Mouse (Mus musculus): ENCODE results near the gene Ankrd66. TPM values are rescaled to one million over a fixed set of nuclear protein-coding genes. Genes with fewer than 3 reads are reported as not detected.
A peak's percentile ranks its signal among the peaks of the same experiment; 100 is the strongest.
"Not testable (repeated sequence)": the region's sequence is repeated elsewhere in the genome, so short reads cannot be mapped to it uniquely, and the experiment has no call there.

Gene Ankrd66
- polyA plus RNA-seq, 1 experiment from 2014 or later: 0.60 TPM

DNA sequence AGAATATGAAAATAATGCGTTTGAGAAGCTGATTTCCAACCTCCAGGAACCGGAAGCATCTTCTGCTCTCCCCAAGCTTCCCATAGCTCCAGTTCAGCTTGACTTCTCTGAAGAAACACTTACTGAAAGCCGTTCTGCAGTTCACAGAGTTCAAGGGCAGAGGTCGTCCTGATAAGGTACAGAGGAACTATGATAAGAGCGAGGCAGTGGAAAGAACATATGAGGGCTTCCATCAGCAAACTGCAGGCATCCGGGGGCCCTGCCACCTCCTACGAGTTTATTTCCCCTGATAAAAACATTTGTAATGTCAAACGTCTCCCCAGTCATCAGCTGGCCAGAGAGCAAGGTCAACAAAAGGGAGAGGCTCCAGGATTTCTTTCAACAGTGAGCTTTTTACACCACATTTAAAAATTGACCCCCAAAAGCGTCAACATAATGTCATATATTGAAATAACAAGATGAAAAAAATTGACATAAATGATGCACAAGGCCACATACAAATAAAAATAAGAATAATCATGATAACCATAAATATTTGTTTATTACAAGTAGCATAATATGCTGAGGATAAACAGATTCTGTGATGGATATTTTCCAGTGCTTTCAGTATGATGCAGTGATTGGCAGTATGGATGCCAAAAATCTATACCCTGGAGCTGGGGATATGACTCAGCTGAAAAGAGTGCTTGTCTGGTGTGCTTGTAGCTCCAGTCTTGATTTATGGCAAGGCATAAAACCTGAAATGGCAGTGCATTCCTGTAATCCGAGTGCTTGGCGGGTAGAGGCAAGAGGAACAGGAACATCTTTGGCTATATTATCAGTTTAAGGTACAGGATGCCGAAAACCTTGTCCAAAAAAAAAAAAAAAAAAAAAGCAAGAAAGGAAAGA lies 11.3 kb upstream of the Ankrd66 start:
- 34% methylated on average over 12 of the region's 12 CpGs for WGBS
- Histone ChIP-seq H3K27ac (ENCODE audit: low read depth, low read length) (no peak overlapping the region), H3K27me3 (ENCODE audit: control insufficient read depth, insufficient read depth, low read length) (no peaks in the 10 kb centered on the region), H3K9me3 (ENCODE audit: control insufficient read depth, low read length) (no peaks in the 10 kb centered on the region), H3K4me2 (replicated peaks; ENCODE audit: low read depth, low read length) (no peak overlapping the region), H3K9ac (ENCODE audit: low read depth, low read length) (no peak overlapping the region), H3K36me3 (ENCODE audit: control insufficient read depth, insufficient read depth, low read length) (no peaks in the 10 kb centered on the region), H3K4me3 (ENCODE audit: low read length) (no peak overlapping the region), H3K4me1 (ENCODE audit: control insufficient read depth, insufficient read depth, low read length) (0 out of 2 replicates have a peak, but pooled peaks cover 2% of the 10 kb centered on the region)
- ATAC-seq (ENCODE audit: low FRiP score, low TSS enrichment): no peak

DNA sequence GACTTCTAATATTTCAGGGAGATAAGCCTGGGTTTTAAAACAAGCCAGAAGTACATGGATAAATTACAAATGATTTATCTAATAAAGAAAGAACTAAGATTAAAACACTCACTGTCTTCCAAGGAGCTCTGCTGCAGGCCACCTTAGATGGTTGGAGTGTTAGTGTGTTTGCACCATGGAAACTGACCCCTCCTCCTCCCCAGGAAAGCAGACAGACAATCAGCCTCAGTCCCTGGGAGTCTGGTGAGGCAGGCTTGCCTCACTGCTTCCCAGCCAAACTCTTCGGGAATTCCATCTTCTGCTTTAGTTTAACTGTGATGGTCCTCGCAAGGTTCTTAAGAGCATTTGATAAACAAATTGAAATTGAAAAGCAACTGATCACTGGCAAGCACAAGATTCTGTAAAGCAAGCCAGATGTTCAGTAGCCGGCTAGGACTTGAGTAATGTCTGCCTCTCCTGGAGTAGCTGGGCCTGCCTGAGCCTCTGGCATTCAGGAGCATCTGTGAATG lies 7.7 kb upstream of the Ankrd66 start:
- ATAC-seq (ENCODE audit: low FRiP score, low TSS enrichment): no peak
- Histone ChIP-seq H3K27ac (ENCODE audit: low read depth, low read length) (no peak overlapping the region), H3K4me3 (ENCODE audit: low read length) (no peak overlapping the region)

DNA sequence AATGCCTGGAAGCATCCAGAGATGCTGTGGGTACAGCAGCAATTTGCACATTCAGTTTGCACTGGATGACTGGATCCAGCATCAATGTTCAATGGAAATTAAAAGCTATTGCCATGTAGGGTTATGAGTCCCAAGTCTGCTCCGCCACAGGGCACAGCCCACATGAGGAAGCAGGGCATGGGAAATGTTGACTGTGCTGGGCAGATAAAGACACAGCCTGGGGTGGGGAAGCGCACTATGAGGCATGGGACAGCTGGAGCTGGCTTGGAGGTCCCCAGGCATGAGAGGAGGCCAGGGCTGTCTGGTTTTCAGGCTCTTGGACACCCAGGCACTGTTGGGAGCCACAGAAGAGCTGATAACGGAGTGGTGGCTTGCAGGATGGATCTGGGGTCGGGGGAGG lies 601 bp upstream of the Ankrd66 start:
- Histone ChIP-seq H3K36me3 (ENCODE audit: control insufficient read depth, insufficient read depth, low read length) (no peaks in the 10 kb centered on the region), H3K4me3 (ENCODE audit: low read length) (no peak overlapping the region), H3K27me3 (ENCODE audit: control insufficient read depth, insufficient read depth, low read length) (no peaks in the 10 kb centered on the region), H3K9me3 (ENCODE audit: control insufficient read depth, low read length) (no peaks in the 10 kb centered on the region), H3K27ac (ENCODE audit: low read depth, low read length) (no peak overlapping the region), H3K4me2 (replicated peaks; ENCODE audit: low read depth, low read length) (no peak overlapping the region), H3K9ac (ENCODE audit: low read depth, low read length) (no peak overlapping the region), H3K4me1 (ENCODE audit: control insufficient read depth, insufficient read depth, low read length) (no peaks in the 10 kb centered on the region)
- WGBS: 91% methylated on average over 4 of the region's 4 CpGs
- ATAC-seq (ENCODE audit: low FRiP score, low TSS enrichment): no peak

More for the DNA sequence above, 7.7 kb upstream of the Ankrd66 start:
- H3K4me2 ChIP-seq (replicated peaks; ENCODE audit: low read depth, low read length): no peak overlapping the region
- H3K9ac ChIP-seq (ENCODE audit: low read depth, low read length): no peak overlapping the region
- H3K27me3 ChIP-seq (ENCODE audit: control insufficient read depth, insufficient read depth, low read length): no peaks in the 10 kb centered on the region
- H3K9me3 ChIP-seq (ENCODE audit: control insufficient read depth, low read length): no peaks in the 10 kb centered on the region
- WGBS: 53% methylated on average over 3 of the region's 3 CpGs
- H3K4me1 ChIP-seq (ENCODE audit: control insufficient read depth, insufficient read depth, low read length): no peaks in the 10 kb centered on the region
- no peaks in the 10 kb centered on the region for H3K36me3 ChIP-seq (ENCODE audit: control insufficient read depth, insufficient read depth, low read length)

DNA sequence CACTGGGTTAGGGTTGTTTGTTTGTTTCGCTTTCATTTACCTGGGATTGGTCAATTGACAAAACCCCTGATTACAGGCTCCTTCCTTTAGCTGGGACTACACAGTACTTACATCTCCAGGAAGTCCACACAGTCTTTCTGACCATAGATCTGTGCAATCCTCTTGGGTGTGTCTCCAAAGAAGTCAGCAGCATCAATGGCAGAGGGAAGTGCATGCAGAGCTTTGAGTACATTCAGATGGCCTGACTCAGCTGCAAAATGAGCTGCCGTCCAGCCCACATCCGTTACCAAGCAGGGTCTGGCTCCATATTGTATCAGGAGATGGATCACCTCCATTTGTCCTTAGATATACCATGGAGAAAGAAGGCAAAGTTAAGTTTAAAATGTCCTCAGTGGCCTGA lies 4.7 kb downstream of the Ankrd66 start:
- Histone ChIP-seq H3K4me1 (ENCODE audit: control insufficient read depth, insufficient read depth, low read length) (peaks cover 6% of the 10 kb centered on the region; the same call in 1 of the 2 replicates), H3K36me3 (ENCODE audit: control insufficient read depth, insufficient read depth, low read length) (no peaks in the 10 kb centered on the region), H3K27ac (ENCODE audit: low read depth, low read length) (no peak overlapping the region), H3K27me3 (ENCODE audit: control insufficient read depth, insufficient read depth, low read length) (no peaks in the 10 kb centered on the region), H3K9me3 (ENCODE audit: control insufficient read depth, low read length) (no peaks in the 10 kb centered on the region), H3K9ac (ENCODE audit: low read depth, low read length) (no peak overlapping the region), H3K4me2 (replicated peaks; ENCODE audit: low read depth, low read length) (no peak overlapping the region), H3K4me3 (ENCODE audit: low read length) (no peak overlapping the region)
- ATAC-seq (ENCODE audit: low FRiP score, low TSS enrichment): no peak
- 87% methylated on average over 3 of the region's 3 CpGs for WGBS

DNA sequence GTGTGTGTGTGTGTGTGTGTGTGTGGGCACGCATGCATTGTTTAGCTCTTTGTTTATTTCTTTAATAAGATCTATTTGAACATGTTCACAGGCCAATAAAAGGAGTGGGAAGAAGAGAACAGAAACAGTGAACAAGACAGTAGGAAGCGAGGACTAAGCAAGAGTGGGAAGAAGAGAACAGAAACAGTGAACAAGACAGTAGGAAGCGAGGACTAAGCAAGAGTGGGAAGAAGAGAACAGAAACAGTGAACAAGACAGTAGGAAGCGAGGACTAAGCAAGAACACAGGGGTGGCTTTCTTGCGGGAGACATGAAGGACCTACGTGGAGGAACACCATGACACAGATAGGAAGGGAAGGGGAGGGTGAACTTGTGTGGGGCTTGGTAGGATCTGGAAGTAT lies 6.6 kb downstream of the Ankrd66 start:
- not testable (repeated sequence) for H3K36me3 ChIP-seq (ENCODE audit: control insufficient read depth, insufficient read depth, low read length); H3K9me3 ChIP-seq (ENCODE audit: control insufficient read depth, low read length); H3K27me3 ChIP-seq (ENCODE audit: control insufficient read depth, insufficient read depth, low read length); ATAC-seq (ENCODE audit: low FRiP score, low TSS enrichment); H3K4me3 ChIP-seq (ENCODE audit: low read length); H3K4me2 ChIP-seq (replicated peaks; ENCODE audit: low read depth, low read length); H3K9ac ChIP-seq (ENCODE audit: low read depth, low read length); H3K4me1 ChIP-seq (ENCODE audit: control insufficient read depth, insufficient read depth, low read length); H3K27ac ChIP-seq (ENCODE audit: low read depth, low read length)
- 93% methylated on average over 6 of the region's 6 CpGs for WGBS

DNA sequence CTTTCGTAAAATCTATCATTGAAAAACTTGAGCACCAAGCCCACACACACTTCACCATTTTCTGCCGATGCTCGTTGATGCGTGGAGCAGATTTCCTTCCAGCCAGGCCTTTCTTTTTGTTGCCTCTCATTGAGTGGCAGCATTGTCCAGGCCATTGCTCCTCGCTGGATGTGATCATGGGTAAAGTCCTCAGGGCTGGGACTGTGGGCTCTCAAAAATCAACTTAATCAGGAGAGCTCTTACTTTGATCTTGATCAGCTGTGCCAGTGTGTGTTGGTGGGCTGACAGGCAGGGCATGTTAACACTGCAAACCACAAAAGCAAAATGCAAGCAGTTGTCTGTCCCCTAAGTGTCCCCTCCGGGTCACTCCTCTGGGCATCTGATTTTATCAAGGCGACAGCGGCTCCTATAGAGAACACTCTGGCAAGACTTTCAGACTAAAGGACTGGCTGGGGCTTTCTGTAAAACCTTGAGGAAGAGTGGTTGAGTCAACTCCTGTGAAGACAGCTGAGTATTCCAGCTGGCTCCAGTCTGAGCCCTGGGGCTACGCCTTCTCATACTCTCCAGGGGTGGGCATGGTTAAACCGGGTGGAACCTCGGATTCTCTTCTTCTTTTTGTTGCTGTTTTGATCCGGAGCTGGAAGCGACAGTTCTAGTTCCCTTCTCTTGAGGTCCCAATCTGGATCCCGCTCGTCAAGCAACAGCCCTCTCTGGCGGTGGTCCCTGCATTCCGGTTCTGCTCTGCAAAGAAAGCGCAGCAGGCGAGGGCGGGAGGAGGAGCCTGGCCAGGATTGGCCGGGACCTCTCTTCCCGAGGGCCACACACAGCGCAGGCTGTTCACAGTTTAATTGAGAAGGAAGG lies 8.8 kb downstream of the Ankrd66 start:
- H3K27me3 ChIP-seq (ENCODE audit: control insufficient read depth, insufficient read depth, low read length): no peaks in the 10 kb centered on the region
- peak overlapping the region; percentile 45 for H3K4me2 ChIP-seq (replicated peaks; ENCODE audit: low read depth, low read length)
- H3K27ac ChIP-seq (ENCODE audit: low read depth, low read length): peak overlapping the region; percentile 86
- no peaks in the 10 kb centered on the region; the same call in 1 of the 2 replicates for H3K9me3 ChIP-seq (ENCODE audit: control insufficient read depth, low read length)
- WGBS: 15% methylated on average over 23 of the region's 23 CpGs
- peak; percentile 97 for ATAC-seq (ENCODE audit: low FRiP score, low TSS enrichment)
- peak overlapping the region; percentile 28 for H3K4me3 ChIP-seq (ENCODE audit: low read length)
- H3K4me1 ChIP-seq (ENCODE audit: control insufficient read depth, insufficient read depth, low read length): peaks cover 6% of the 10 kb centered on the region; the same call in 1 of the 2 replicates
- peak overlapping the region; percentile 34; the same call in 1 of the 2 replicates for H3K9ac ChIP-seq (ENCODE audit: low read depth, low read length)
- no peaks in the 10 kb centered on the region for H3K36me3 ChIP-seq (ENCODE audit: control insufficient read depth, insufficient read depth, low read length)

DNA sequence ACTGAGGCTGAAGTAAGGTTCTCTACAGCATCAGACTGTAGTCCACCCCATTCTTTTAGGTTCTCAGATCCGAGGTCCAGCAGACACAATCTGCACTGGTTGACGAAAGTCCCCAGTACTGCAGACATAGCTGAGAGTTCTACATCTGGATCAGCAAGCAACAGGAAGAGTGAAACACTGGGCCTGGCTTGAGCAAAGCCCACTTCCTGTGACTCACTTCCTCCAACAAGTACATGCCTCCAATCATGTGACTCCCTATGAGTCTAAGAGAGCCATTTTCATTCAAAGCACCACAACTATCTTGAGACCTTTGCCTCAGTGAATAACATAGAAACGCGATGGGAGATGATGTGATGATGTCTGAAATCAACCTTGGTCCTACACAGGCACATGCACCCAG lies 12.2 kb downstream of the Ankrd66 start:
- no peak overlapping the region for H3K4me3 ChIP-seq (ENCODE audit: low read length)
- ATAC-seq (ENCODE audit: low FRiP score, low TSS enrichment): no peak
- no peaks in the 10 kb centered on the region for H3K36me3 ChIP-seq (ENCODE audit: control insufficient read depth, insufficient read depth, low read length)
- H3K4me1 ChIP-seq (ENCODE audit: control insufficient read depth, insufficient read depth, low read length): peaks cover 6% of the 10 kb centered on the region; the same call in 1 of the 2 replicates
- H3K27ac ChIP-seq (ENCODE audit: low read depth, low read length): no peak overlapping the region
- H3K9ac ChIP-seq (ENCODE audit: low read depth, low read length): no peak overlapping the region
- H3K9me3 ChIP-seq (ENCODE audit: control insufficient read depth, low read length): no peaks in the 10 kb centered on the region; the same call in 1 of the 2 replicates
- H3K4me2 ChIP-seq (replicated peaks; ENCODE audit: low read depth, low read length): no peak overlapping the region
- 95% methylated on average over 4 of the region's 4 CpGs for WGBS
- H3K27me3 ChIP-seq (ENCODE audit: control insufficient read depth, insufficient read depth, low read length): no peaks in the 10 kb centered on the region

DNA sequence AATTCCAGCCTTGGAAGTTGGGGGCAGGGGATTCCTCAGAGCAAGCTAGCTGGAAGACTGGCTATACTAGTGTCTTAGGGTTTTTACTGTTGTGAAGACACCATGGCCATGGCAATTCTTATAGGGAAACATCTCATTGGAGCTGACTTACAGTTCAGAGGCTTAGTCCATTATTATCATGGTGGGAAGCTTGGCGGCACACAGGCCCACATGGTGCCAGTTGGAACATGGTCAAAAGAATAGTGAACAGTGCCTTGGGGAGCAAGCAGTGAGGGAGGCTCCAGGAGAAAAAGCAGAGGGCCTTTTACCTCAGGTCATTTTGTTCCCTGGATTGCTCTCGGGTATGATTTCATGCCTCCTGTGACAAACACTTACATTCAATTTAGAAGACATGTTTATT lies 12.9 kb downstream of the Ankrd66 start:
- 87% methylated on average over 2 of the region's 2 CpGs for WGBS
- no peaks in the 10 kb centered on the region for H3K27me3 ChIP-seq (ENCODE audit: control insufficient read depth, insufficient read depth, low read length)
- no peak overlapping the region for H3K4me3 ChIP-seq (ENCODE audit: low read length)
- H3K9me3 ChIP-seq (ENCODE audit: control insufficient read depth, low read length): peaks cover under 1% of the 10 kb centered on the region; the same call in 1 of the 2 replicates
- H3K4me1 ChIP-seq (ENCODE audit: control insufficient read depth, insufficient read depth, low read length): peaks cover 6% of the 10 kb centered on the region; the same call in 1 of the 2 replicates
- H3K9ac ChIP-seq (ENCODE audit: low read depth, low read length): no peak overlapping the region
- H3K36me3 ChIP-seq (ENCODE audit: control insufficient read depth, insufficient read depth, low read length): no peaks in the 10 kb centered on the region
- no peak overlapping the region for H3K27ac ChIP-seq (ENCODE audit: low read depth, low read length)
- no peak for ATAC-seq (ENCODE audit: low FRiP score, low TSS enrichment)
- H3K4me2 ChIP-seq (replicated peaks; ENCODE audit: low read depth, low read length): no peak overlapping the region

Measured in kidney, embryonic 14.5 days (tissue).